Mouse (Mus musculus): ENCODE results near the gene Armc2. TPM values are rescaled to one million over a fixed set of nuclear protein-coding genes. Genes with fewer than 3 reads are reported as not detected.

Gene Armc2
- polyA plus RNA-seq, 1 experiment from 2014 or later = 1.1 TPM

GRCm38 (mm10) chr10:42010761-42011435 is 7.3 kb downstream of the Armc2 start:
- no peak overlapping the region for H3K4me3 ChIP-seq (replicated peaks)
- H3K4me2 ChIP-seq = no peak overlapping the region
- WGBS = 86% methylated on average over 10 of the region's 10 CpGs
- no peak overlapping the region for H3K27ac ChIP-seq
- H3K27me3 ChIP-seq = no peaks in the 10 kb centered on the region
- no peak for ATAC-seq (replicated peaks; ENCODE audit: low FRiP score)
- H3K9ac ChIP-seq = no peak overlapping the region
- H3K36me3 ChIP-seq = no peaks in the 10 kb centered on the region
- no peaks in the 10 kb centered on the region for H3K4me1 ChIP-seq
- H3K9me3 ChIP-seq (replicated peaks) = no peaks in the 10 kb centered on the region

GRCm38 (mm10) chr10:42005259-42005658 is 13.0 kb downstream of the Armc2 start:
- no peaks in the 10 kb centered on the region for H3K9me3 ChIP-seq (replicated peaks)
- H3K4me1 ChIP-seq = no peaks in the 10 kb centered on the region
- ATAC-seq (replicated peaks; ENCODE audit: low FRiP score) = no peak
- no peaks in the 10 kb centered on the region for H3K36me3 ChIP-seq
- no peak overlapping the region for H3K4me3 ChIP-seq (replicated peaks)
- H3K4me2 ChIP-seq = no peak overlapping the region
- no peak overlapping the region for H3K27ac ChIP-seq
- H3K9ac ChIP-seq = no peak overlapping the region
- H3K27me3 ChIP-seq = no peaks in the 10 kb centered on the region
- WGBS = 72% methylated on average over 3 of the region's 3 CpGs

- no peaks in the 10 kb centered on the region for H3K9me3 ChIP-seq (replicated peaks)
- ATAC-seq (replicated peaks; ENCODE audit: low FRiP score) = no peak
- no peak overlapping the region for H3K4me3 ChIP-seq (replicated peaks)
- no peak overlapping the region for H3K27ac ChIP-seq
- H3K4me2 ChIP-seq = no peak overlapping the region
- H3K27me3 ChIP-seq = no peaks in the 10 kb centered on the region
- H3K4me1 ChIP-seq = no peaks in the 10 kb centered on the region
- H3K36me3 ChIP-seq = no peaks in the 10 kb centered on the region
- H3K9ac ChIP-seq = no peak overlapping the region
- WGBS = 66% methylated on average over 7 of the region's 7 CpGs
Measured at GRCm38 (mm10) chr10:42004690-42005089, 13.6 kb downstream of the Armc2 start.

GRCm38 (mm10) chr10:42004056-42004455 is 14.2 kb downstream of the Armc2 start:
- Histone ChIP-seq H3K4me2 (no peak overlapping the region), H3K9ac (no peak overlapping the region), H3K4me1 (no peaks in the 10 kb centered on the region), H3K27me3 (no peaks in the 10 kb centered on the region), H3K4me3 (replicated peaks) (no peak overlapping the region), H3K36me3 (no peaks in the 10 kb centered on the region), H3K27ac (no peak overlapping the region), H3K9me3 (replicated peaks) (no peaks in the 10 kb centered on the region)
- 86% methylated on average over 1 of the region's 1 CpGs for WGBS
- ATAC-seq (replicated peaks; ENCODE audit: low FRiP score) = no peak

GRCm38 (mm10) chr10:42003576-42003975 is 14.7 kb downstream of the Armc2 start:
- ATAC-seq (replicated peaks; ENCODE audit: low FRiP score) = no peak
- WGBS = 52% methylated on average over 1 of the region's 1 CpGs
- Histone ChIP-seq H3K9ac (no peak overlapping the region), H3K4me1 (no peaks in the 10 kb centered on the region), H3K36me3 (no peaks in the 10 kb centered on the region), H3K9me3 (replicated peaks) (no peaks in the 10 kb centered on the region), H3K4me2 (no peak overlapping the region), H3K27ac (no peak overlapping the region), H3K4me3 (replicated peaks) (no peak overlapping the region), H3K27me3 (no peaks in the 10 kb centered on the region)

- no peaks in the 10 kb centered on the region for H3K36me3 ChIP-seq
- H3K9me3 ChIP-seq (replicated peaks) = no peaks in the 10 kb centered on the region
- H3K4me1 ChIP-seq = no peaks in the 10 kb centered on the region
- H3K9ac ChIP-seq = no peak overlapping the region
- H3K27ac ChIP-seq = no peak overlapping the region
- no peak overlapping the region for H3K4me2 ChIP-seq
- no peak for ATAC-seq (replicated peaks; ENCODE audit: low FRiP score)
- H3K4me3 ChIP-seq (replicated peaks) = no peak overlapping the region
- no peaks in the 10 kb centered on the region for H3K27me3 ChIP-seq
- 62% methylated on average over 7 of the region's 7 CpGs for WGBS
Measured at GRCm38 (mm10) chr10:42002436-42002835, 15.8 kb downstream of the Armc2 start.

- Histone ChIP-seq H3K27ac (no peak overlapping the region), H3K4me3 (replicated peaks) (no peak overlapping the region), H3K9ac (no peak overlapping the region), H3K9me3 (replicated peaks) (no peaks in the 10 kb centered on the region), H3K36me3 (no peaks in the 10 kb centered on the region), H3K4me1 (0 out of 2 replicates have a peak, but pooled peaks cover 5% of the 10 kb centered on the region), H3K4me2 (no peak overlapping the region), H3K27me3 (no peaks in the 10 kb centered on the region)
- 94% methylated on average over 3 of the region's 3 CpGs for WGBS
- ATAC-seq (replicated peaks; ENCODE audit: low FRiP score) = no peak
Measured at GRCm38 (mm10) chr10:42001260-42001659, 17.0 kb downstream of the Armc2 start.

- H3K9ac ChIP-seq = no peak overlapping the region
- no peak for ATAC-seq (replicated peaks; ENCODE audit: low FRiP score)
- no peak overlapping the region for H3K27ac ChIP-seq
- no peaks in the 10 kb centered on the region for H3K27me3 ChIP-seq
- no peak overlapping the region for H3K4me3 ChIP-seq (replicated peaks)
- no peak overlapping the region for H3K4me2 ChIP-seq
- no peaks in the 10 kb centered on the region for H3K9me3 ChIP-seq (replicated peaks)
- H3K4me1 ChIP-seq = 0 out of 2 replicates have a peak, but pooled peaks cover 10% of the 10 kb centered on the region
- WGBS = 57% methylated on average over 1 of the region's 1 CpGs
- no peaks in the 10 kb centered on the region for H3K36me3 ChIP-seq
Measured at GRCm38 (mm10) chr10:41997691-41998178, 20.5 kb downstream of the Armc2 start.

- Histone ChIP-seq H3K4me2 (no peak overlapping the region), H3K4me1 (0 out of 2 replicates have a peak, but pooled peaks cover 15% of the 10 kb centered on the region), H3K4me3 (replicated peaks) (no peak overlapping the region), H3K9ac (no peak overlapping the region), H3K27me3 (no peaks in the 10 kb centered on the region), H3K36me3 (no peaks in the 10 kb centered on the region), H3K9me3 (replicated peaks) (no peaks in the 10 kb centered on the region), H3K27ac (no peak overlapping the region)
- 50% methylated on average over 8 of the region's 8 CpGs for WGBS
- ATAC-seq (replicated peaks; ENCODE audit: low FRiP score) = no peak
Measured at GRCm38 (mm10) chr10:41996157-41996556, 22.1 kb downstream of the Armc2 start.

GRCm38 (mm10) chr10:41995051-41995450 is 23.2 kb downstream of the Armc2 start:
- Histone ChIP-seq H3K4me3 (replicated peaks) (no peak overlapping the region), H3K27me3 (no peaks in the 10 kb centered on the region; the same call in 1 of the 2 replicates), H3K27ac (no peak overlapping the region), H3K9me3 (replicated peaks) (no peaks in the 10 kb centered on the region), H3K9ac (no peak overlapping the region), H3K4me1 (0 out of 2 replicates have a peak, but pooled peaks cover 15% of the 10 kb centered on the region), H3K4me2 (no peak overlapping the region), H3K36me3 (no peaks in the 10 kb centered on the region)
- 86% methylated on average over 2 of the region's 2 CpGs for WGBS
- ATAC-seq (replicated peaks; ENCODE audit: low FRiP score) = no peak

- Histone ChIP-seq H3K4me2 (no peak overlapping the region), H3K9me3 (replicated peaks) (no peaks in the 10 kb centered on the region), H3K4me3 (replicated peaks) (no peak overlapping the region), H3K9ac (no peak overlapping the region), H3K27ac (no peak overlapping the region), H3K36me3 (no peaks in the 10 kb centered on the region), H3K4me1 (0 out of 2 replicates have a peak, but pooled peaks cover 15% of the 10 kb centered on the region), H3K27me3 (no peaks in the 10 kb centered on the region; the same call in 1 of the 2 replicates)
- WGBS = 75% methylated on average over 4 of the region's 4 CpGs
- ATAC-seq (replicated peaks; ENCODE audit: low FRiP score) = no peak
Measured at GRCm38 (mm10) chr10:41994578-41994977, 23.7 kb downstream of the Armc2 start.

GRCm38 (mm10) chr10:41992059-41992440 is 26.2 kb downstream of the Armc2 start:
- H3K9me3 ChIP-seq (replicated peaks) = no peaks in the 10 kb centered on the region
- no peaks in the 10 kb centered on the region for H3K36me3 ChIP-seq
- ATAC-seq (replicated peaks; ENCODE audit: low FRiP score) = no peak
- 77% methylated on average over 5 of the region's 5 CpGs for WGBS
- H3K27ac ChIP-seq = no peak overlapping the region
- H3K27me3 ChIP-seq = no peaks in the 10 kb centered on the region; the same call in 1 of the 2 replicates
- no peak overlapping the region for H3K4me3 ChIP-seq (replicated peaks)
- H3K4me1 ChIP-seq = 0 out of 2 replicates have a peak, but pooled peaks cover 15% of the 10 kb centered on the region
- H3K9ac ChIP-seq = no peak overlapping the region
- H3K4me2 ChIP-seq = no peak overlapping the region

Data from kidney, embryonic 15.5 days (tissue).